Mouse (Mus musculus): ENCODE data around the gene Zswim1. TPM values are rescaled to one million over a fixed set of nuclear protein-coding genes. Genes with fewer than 3 reads are reported as not detected.
"Not testable (repeated sequence)": the region's sequence is repeated elsewhere in the genome, so short reads cannot be mapped to it uniquely, and the experiment has no call there.

The Zswim1 gene
- polyA plus RNA-seq, 1 experiment from 2014 or later, result 26.1 TPM

DNA sequence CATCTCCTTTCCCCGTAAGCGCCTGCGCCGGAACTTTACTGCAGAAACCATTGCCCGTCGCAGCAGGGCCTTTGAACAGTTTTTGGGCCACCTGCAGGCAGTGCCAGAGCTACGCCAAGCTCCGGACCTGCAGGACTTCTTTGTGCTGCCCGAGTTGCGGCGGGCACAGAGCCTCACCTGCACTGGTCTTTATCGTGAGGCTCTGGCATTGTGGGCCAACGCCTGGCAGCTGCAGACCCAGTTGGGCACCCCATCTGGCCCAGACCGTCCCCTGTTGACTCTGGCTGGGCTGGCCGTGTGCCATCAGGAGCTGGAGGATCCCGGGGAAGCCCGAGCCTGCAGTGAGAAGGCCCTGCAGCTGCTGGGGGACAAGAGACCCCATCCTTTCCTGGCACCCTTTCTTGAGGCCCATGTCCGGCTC lies 30.6 kb upstream of the Zswim1 start:
- ATAC-seq, result no peak
- 83% methylated on average over 18 of the region's 18 CpGs for WGBS
- no peak overlapping the region for H3K4me2 ChIP-seq (ENCODE audit: low read length)
- no peak overlapping the region for H3K27ac ChIP-seq (ENCODE audit: low read depth, low read length)
- H3K4me3 ChIP-seq (ENCODE audit: low read length), result no peak overlapping the region
- no peaks in the 10 kb centered on the region; the same call in 1 of the 2 replicates for H3K36me3 ChIP-seq (ENCODE audit: control insufficient read depth, insufficient read depth, low read length)
- no peaks in the 10 kb centered on the region for H3K27me3 ChIP-seq (replicated peaks; ENCODE audit: control insufficient read depth, insufficient read depth, low read length)
- H3K9me3 ChIP-seq (ENCODE audit: control insufficient read depth, low read length), result no peaks in the 10 kb centered on the region
- no peak overlapping the region for H3K9ac ChIP-seq (ENCODE audit: low read depth, low read length)
- H3K4me1 ChIP-seq (ENCODE audit: control insufficient read depth, insufficient read depth, low read depth, low read length), result peaks cover 8% of the 10 kb centered on the region

DNA sequence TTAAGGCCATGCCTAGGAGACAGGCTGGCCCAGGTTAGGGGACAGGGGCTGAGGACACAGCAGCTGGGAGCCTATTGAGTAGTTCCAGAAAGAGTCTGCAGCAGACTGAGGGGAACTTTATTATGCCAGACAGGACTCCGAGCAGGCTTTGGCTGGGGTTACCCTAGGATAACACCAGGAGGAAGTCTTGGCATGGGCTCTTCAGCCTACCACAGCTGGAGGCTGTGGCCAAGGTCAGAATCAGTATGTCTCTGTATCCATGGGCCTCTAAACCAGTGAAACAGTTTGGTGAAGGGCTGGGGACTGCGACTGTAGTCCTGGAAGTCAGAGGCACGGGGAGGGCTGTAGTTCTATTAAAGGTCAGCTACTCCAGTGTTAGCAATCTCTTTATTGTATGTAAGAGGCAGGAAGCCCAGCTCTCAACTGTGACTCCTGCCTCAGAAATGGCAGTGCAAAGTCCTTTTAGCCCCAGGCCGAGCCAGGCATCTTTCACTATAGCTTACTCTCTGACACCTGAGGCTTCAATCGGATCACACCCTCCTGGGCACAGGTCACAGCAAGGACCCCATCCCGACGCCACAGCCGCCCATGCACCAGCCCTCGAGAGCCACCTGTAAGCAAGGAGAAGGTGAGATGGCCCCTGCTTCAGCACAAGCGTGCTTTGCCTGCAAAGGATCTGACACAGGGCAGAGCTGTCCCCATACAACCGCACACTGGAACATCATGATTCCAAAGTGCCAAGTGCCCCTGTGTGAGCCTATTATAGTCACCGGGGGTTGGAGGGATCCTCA lies 29.9 kb upstream of the Zswim1 start:
- ATAC-seq, result no peak
- 97% methylated on average over 12 of the region's 12 CpGs for WGBS
- no peaks in the 10 kb centered on the region; the same call in 1 of the 2 replicates for H3K36me3 ChIP-seq (ENCODE audit: control insufficient read depth, insufficient read depth, low read length)

DNA sequence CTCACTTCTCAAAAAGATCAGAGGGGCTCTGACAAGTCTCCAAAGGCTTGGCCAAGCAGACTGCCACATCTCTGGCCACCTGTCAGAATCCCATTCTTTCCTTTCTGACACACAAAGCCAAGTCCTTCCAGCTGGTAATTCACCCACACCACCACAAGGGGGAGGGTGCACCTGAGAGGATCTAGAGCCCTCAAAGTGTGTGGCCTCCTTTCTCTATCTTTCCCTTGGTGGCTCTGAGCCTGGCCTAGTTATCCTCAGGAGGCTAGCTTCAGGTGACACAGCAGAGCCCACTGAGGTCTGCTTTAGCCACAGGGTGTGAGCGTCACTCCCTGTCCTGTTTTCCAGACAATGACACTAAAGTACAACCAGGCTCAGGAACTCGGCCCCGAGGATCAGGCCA lies 29.2 kb upstream of the Zswim1 start:
- peaks cover 4% of the 10 kb centered on the region for H3K36me3 ChIP-seq (ENCODE audit: control insufficient read depth, insufficient read depth, low read length)
- H3K4me3 ChIP-seq (ENCODE audit: low read length), result no peak overlapping the region
- no peak for ATAC-seq
- H3K9me3 ChIP-seq (ENCODE audit: control insufficient read depth, low read length), result no peaks in the 10 kb centered on the region
- H3K4me2 ChIP-seq (ENCODE audit: low read length), result no peak overlapping the region
- no peak overlapping the region for H3K9ac ChIP-seq (ENCODE audit: low read depth, low read length)
- WGBS, result 91% methylated on average over 3 of the region's 3 CpGs
- no peak overlapping the region for H3K27ac ChIP-seq (ENCODE audit: low read depth, low read length)
- 0 out of 2 replicates have a peak, but pooled peaks cover 3% of the 10 kb centered on the region for H3K4me1 ChIP-seq (ENCODE audit: control insufficient read depth, insufficient read depth, low read depth, low read length)
- no peaks in the 10 kb centered on the region for H3K27me3 ChIP-seq (replicated peaks; ENCODE audit: control insufficient read depth, insufficient read depth, low read length)

More for the DNA sequence above, 29.9 kb upstream of the Zswim1 start:
- H3K9ac ChIP-seq (ENCODE audit: low read depth, low read length), result no peak overlapping the region
- no peak overlapping the region for H3K4me2 ChIP-seq (ENCODE audit: low read length)
- no peak overlapping the region for H3K4me3 ChIP-seq (ENCODE audit: low read length)
- no peaks in the 10 kb centered on the region for H3K9me3 ChIP-seq (ENCODE audit: control insufficient read depth, low read length)
- no peak overlapping the region for H3K27ac ChIP-seq (ENCODE audit: low read depth, low read length)
- H3K4me1 ChIP-seq (ENCODE audit: control insufficient read depth, insufficient read depth, low read depth, low read length), result 0 out of 2 replicates have a peak, but pooled peaks cover 3% of the 10 kb centered on the region
- no peaks in the 10 kb centered on the region for H3K27me3 ChIP-seq (replicated peaks; ENCODE audit: control insufficient read depth, insufficient read depth, low read length)

DNA sequence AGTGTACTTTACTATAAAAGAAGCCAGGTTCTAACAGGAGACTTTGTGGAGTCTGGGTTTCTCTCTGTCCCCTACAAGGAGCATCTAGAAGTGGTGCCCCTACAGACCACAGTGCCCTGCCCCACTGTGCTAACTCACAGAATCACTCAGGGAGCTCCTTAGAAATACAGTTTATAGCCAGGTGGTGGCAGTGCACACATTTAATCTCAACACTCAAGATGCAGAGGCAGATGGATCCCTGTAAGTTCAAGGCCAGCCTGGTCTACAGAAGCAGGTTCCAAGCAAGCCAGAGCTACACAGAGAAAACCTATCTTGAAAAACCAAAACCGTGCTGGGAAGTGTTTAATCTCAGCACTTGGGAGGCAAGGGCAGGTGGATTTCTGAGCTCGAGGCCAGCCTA lies 28.7 kb upstream of the Zswim1 start:
- ATAC-seq, result no peak
- no peak overlapping the region for H3K4me2 ChIP-seq (ENCODE audit: low read length)
- no peak overlapping the region for H3K9ac ChIP-seq (ENCODE audit: low read depth, low read length)
- H3K27ac ChIP-seq (ENCODE audit: low read depth, low read length), result no peak overlapping the region
- H3K27me3 ChIP-seq (replicated peaks; ENCODE audit: control insufficient read depth, insufficient read depth, low read length), result no peaks in the 10 kb centered on the region
- no peaks in the 10 kb centered on the region for H3K4me1 ChIP-seq (ENCODE audit: control insufficient read depth, insufficient read depth, low read depth, low read length)
- no peaks in the 10 kb centered on the region for H3K9me3 ChIP-seq (ENCODE audit: control insufficient read depth, low read length)
- WGBS, result 94% methylated on average over 2 of the region's 2 CpGs
- no peak overlapping the region for H3K4me3 ChIP-seq (ENCODE audit: low read length)
- peaks cover 4% of the 10 kb centered on the region for H3K36me3 ChIP-seq (ENCODE audit: control insufficient read depth, insufficient read depth, low read length)

DNA sequence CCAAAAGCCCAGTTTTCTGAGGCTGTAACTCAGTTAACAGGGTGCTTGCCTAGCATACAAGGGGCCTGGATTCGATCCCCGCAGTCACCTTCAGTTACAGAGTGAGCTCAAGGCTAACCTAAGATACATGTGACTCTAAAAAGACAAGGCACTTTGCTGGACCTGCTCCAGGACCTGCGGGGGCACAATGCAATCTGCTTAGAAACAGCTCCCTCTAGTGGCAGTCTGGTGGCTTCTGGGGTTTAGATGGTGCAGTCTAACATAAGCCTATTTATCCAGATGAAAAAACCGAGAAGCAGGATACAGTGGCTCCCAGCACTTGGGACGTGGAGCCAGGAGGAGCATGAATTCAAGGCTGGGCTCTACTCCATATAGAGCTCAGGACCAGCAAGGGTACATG lies 28.2 kb upstream of the Zswim1 start:
- ATAC-seq, result no peak
- WGBS, result 39% methylated on average over 5 of the region's 5 CpGs
- Histone ChIP-seq H3K9me3 (ENCODE audit: control insufficient read depth, low read length) (no peaks in the 10 kb centered on the region), H3K4me2 (ENCODE audit: low read length) (no peak overlapping the region), H3K27me3 (replicated peaks; ENCODE audit: control insufficient read depth, insufficient read depth, low read length) (no peaks in the 10 kb centered on the region), H3K4me1 (ENCODE audit: control insufficient read depth, insufficient read depth, low read depth, low read length) (no peaks in the 10 kb centered on the region), H3K27ac (ENCODE audit: low read depth, low read length) (no peak overlapping the region), H3K4me3 (ENCODE audit: low read length) (no peak overlapping the region), H3K9ac (ENCODE audit: low read depth, low read length) (no peak overlapping the region), H3K36me3 (ENCODE audit: control insufficient read depth, insufficient read depth, low read length) (peaks cover 4% of the 10 kb centered on the region)

DNA sequence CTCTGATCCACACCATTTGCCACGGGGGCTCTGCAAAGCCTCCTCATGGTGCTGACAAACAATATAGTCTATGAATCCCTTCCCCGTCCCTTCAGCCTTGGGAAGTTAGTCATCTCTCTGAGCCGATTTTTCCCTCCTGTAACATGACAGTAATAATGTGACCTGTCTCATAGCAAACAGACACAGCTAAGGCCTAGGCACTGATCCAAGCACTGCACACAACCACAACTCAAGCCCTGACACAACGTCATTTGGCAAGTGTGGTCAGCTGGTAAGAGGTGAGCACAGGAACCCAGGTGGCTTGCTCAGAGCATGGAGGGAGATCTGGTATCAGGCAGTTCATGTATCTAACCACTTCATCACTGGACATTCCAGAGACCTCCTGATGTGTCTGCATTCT lies 26.6 kb upstream of the Zswim1 start:
- Histone ChIP-seq H3K4me3 (ENCODE audit: low read length) (no peak overlapping the region), H3K27me3 (replicated peaks; ENCODE audit: control insufficient read depth, insufficient read depth, low read length) (no peaks in the 10 kb centered on the region), H3K4me2 (ENCODE audit: low read length) (no peak overlapping the region), H3K27ac (ENCODE audit: low read depth, low read length) (no peak overlapping the region), H3K9me3 (ENCODE audit: control insufficient read depth, low read length) (no peaks in the 10 kb centered on the region), H3K36me3 (ENCODE audit: control insufficient read depth, insufficient read depth, low read length) (peaks cover 4% of the 10 kb centered on the region), H3K4me1 (ENCODE audit: control insufficient read depth, insufficient read depth, low read depth, low read length) (no peaks in the 10 kb centered on the region), H3K9ac (ENCODE audit: low read depth, low read length) (no peak overlapping the region)
- ATAC-seq, result no peak
- WGBS, result 91% methylated on average over 4 of the region's 4 CpGs

DNA sequence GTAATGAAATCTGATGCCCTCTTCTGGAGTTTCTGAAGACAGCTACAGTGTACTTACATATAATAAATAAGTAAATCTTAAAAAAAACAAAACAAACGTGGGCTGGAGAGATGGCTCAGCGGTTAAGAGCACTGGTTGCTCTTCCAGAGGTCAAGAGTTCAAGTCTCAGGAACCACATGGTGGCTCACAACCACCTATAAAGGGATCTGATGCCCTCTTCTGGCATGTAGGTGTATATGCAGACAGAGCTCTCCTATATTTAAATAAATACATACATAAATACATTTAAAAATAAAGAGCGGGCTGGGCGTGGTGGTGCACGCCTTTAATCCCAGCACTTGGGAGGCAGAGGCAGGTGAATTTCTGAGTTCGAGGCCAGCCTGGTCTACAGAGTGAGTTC lies 23.9 kb upstream of the Zswim1 start:
- H3K9me3 ChIP-seq (ENCODE audit: control insufficient read depth, low read length); H3K9ac ChIP-seq (ENCODE audit: low read depth, low read length); H3K4me3 ChIP-seq (ENCODE audit: low read length); ATAC-seq; H3K27ac ChIP-seq (ENCODE audit: low read depth, low read length); H3K36me3 ChIP-seq (ENCODE audit: control insufficient read depth, insufficient read depth, low read length); H3K27me3 ChIP-seq (replicated peaks; ENCODE audit: control insufficient read depth, insufficient read depth, low read length); H3K4me2 ChIP-seq (ENCODE audit: low read length); H3K4me1 ChIP-seq (ENCODE audit: control insufficient read depth, insufficient read depth, low read depth, low read length): not testable (repeated sequence)
- WGBS, result 80% methylated on average over 6 of the region's 6 CpGs

DNA sequence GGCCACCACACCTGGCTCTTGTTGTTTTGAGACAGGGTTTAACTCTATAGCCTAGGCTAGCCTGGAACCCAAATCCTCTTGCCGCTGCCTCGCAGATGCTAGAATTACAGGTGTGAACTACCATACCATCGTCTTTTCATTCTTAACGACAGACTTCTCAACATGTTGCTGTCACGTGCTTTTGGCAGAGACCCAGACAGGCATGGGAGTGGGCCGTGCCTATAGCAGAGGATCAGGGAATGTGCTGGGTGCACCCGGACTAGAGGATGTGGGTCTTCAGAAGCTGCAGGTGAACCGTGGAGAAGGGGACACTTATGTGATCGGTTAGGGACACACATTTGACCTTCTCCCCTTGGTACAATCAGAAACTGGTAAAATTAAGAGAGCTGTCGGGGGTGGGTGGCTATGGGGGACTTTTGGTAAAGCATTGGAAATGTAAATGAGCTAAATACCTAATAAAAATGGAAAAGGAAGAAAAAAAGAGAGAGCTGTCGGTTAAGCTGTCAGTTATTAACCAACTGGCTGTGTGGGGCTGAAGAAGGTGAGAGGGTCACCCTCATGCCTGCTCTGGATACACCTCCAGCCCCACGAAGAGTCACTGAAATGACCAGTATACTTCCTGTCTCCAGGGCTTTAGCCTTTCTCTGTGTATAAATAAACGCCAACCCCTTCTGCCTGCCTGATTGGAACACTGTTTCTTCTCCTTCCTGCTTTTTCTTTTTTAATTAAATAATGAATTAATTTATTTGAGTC lies 22.1 kb upstream of the Zswim1 start:
- Histone ChIP-seq H3K27me3 (replicated peaks; ENCODE audit: control insufficient read depth, insufficient read depth, low read length) (no peaks in the 10 kb centered on the region), H3K4me1 (ENCODE audit: control insufficient read depth, insufficient read depth, low read depth, low read length) (peaks cover 14% of the 10 kb centered on the region), H3K9me3 (ENCODE audit: control insufficient read depth, low read length) (no peaks in the 10 kb centered on the region), H3K36me3 (ENCODE audit: control insufficient read depth, insufficient read depth, low read length) (peaks cover 4% of the 10 kb centered on the region; the same call in 1 of the 2 replicates), H3K4me2 (ENCODE audit: low read length) (no peak overlapping the region), H3K9ac (ENCODE audit: low read depth, low read length) (no peak overlapping the region), H3K27ac (ENCODE audit: low read depth, low read length) (no peak overlapping the region), H3K4me3 (ENCODE audit: low read length) (no peak overlapping the region)
- ATAC-seq, result no peak
- 93% methylated on average over 13 of the region's 13 CpGs for WGBS

DNA sequence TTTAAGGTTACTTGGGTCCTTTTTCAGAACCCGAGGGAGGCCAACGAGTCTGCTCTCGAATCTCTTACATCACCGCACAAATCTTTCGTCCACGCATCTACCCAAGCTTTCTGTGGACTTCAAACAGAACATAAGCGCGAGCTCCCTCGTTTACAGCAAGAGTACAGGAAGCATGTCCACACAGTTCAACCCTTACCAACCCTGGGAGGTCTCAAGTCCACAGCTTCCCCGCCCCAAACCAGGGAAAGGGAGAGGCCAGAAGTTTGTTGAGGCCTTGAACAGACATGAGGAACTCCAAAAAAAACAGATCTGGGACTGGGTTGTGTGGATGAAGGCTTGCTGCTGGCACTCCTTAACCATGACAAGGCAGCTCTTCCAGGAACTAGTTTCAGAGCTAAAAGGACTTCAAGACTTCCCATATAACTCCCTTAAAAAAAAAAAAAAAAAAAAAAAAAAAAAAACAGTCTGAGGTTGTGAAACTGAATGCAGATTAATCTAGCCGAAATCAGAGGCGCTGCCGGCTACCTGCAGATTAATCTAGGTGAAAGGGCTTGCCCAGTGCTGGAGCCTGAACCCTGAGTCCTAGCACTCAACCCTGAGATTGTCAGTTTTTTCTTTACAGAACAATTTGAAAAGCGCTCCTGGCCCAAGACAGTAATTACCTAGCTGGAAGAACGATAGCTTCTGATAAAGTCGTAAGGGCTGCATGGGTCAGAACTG lies 19.1 kb upstream of the Zswim1 start:
- 92% methylated on average over 16 of the region's 16 CpGs for WGBS
- Histone ChIP-seq H3K4me3 (ENCODE audit: low read length) (no peak overlapping the region; the same call in 1 of the 2 replicates), H3K9me3 (ENCODE audit: control insufficient read depth, low read length) (no peaks in the 10 kb centered on the region), H3K4me1 (ENCODE audit: control insufficient read depth, insufficient read depth, low read depth, low read length) (peaks cover 21% of the 10 kb centered on the region), H3K36me3 (ENCODE audit: control insufficient read depth, insufficient read depth, low read length) (no peaks in the 10 kb centered on the region), H3K4me2 (ENCODE audit: low read length) (peak overlapping the region; percentile 68), H3K9ac (ENCODE audit: low read depth, low read length) (no peak overlapping the region; the same call in 1 of the 2 replicates), H3K27ac (ENCODE audit: low read depth, low read length) (no peak overlapping the region), H3K27me3 (replicated peaks; ENCODE audit: control insufficient read depth, insufficient read depth, low read length) (no peaks in the 10 kb centered on the region)
- ATAC-seq, result no peak

All from hindbrain, embryonic 16.5 days (tissue).